Mouse (Mus musculus): Measurements from ENCODE around the gene Ssu2. TPM values are rescaled to one million over a fixed set of nuclear protein-coding genes. Genes with fewer than 3 reads are reported as not detected.

The Ssu2 gene
- total and polyA plus RNA-seq, 2 experiments from 2014 or later = 5.1 to 17.4 TPM

- peaks cover 31% of the 10 kb centered on the region for H3K36me3 ChIP-seq (replicated peaks; ENCODE audit: control insufficient read depth, insufficient read depth, low read length)
- H3K27me3 ChIP-seq (ENCODE audit: control insufficient read depth, insufficient read depth, low read length) = no peaks in the 10 kb centered on the region
- no peaks in the 10 kb centered on the region for H3K9me3 ChIP-seq (replicated peaks; ENCODE audit: control insufficient read depth, low read length)
- no peak overlapping the region for H3K9ac ChIP-seq (replicated peaks; ENCODE audit: low read depth, low read length)
- H3K4me3 ChIP-seq (ENCODE audit: low read depth, low read length) = no peak overlapping the region
- no peak for DNase-seq (ENCODE audit: low spot score)
- no peak for TF ChIP-seq EP300 (IDR thresholded peaks at IDR 0.05; ENCODE audit: low read depth)
- no peak for TF ChIP-seq CTCF (IDR thresholded peaks at IDR 0.05; ENCODE audit: low read depth)
- no peak overlapping the region for H3K27ac ChIP-seq (ENCODE audit: low read depth)
- WGBS = 95% methylated on average over 3 of the region's 3 CpGs
- no peak for ATAC-seq (ENCODE audit: insufficient read depth, low read depth)
- H3K4me1 ChIP-seq (ENCODE audit: control insufficient read depth, insufficient read depth) = 0 out of 2 replicates have a peak, but pooled peaks cover 3% of the 10 kb centered on the region
- no peak overlapping the region for H3K4me2 ChIP-seq (ENCODE audit: low read depth, low read length)
Measured at GRCm38 (mm10) chr6:112325213-112325612, 62.6 kb downstream of the Ssu2 start.

GRCm38 (mm10) chr6:112322916-112323315, 64.9 kb downstream of the Ssu2 start:
- ATAC-seq (ENCODE audit: insufficient read depth, low read depth) = no peak
- H3K4me1 ChIP-seq (ENCODE audit: control insufficient read depth, insufficient read depth) = 0 out of 2 replicates have a peak, but pooled peaks cover 3% of the 10 kb centered on the region
- TF ChIP-seq CTCF (IDR thresholded peaks at IDR 0.05; ENCODE audit: low read depth) (no peak), EP300 (IDR thresholded peaks at IDR 0.05; ENCODE audit: low read depth) (no peak)
- WGBS = 78% methylated on average over 5 of the region's 5 CpGs
- no peaks in the 10 kb centered on the region for H3K9me3 ChIP-seq (replicated peaks; ENCODE audit: control insufficient read depth, low read length)
- H3K27me3 ChIP-seq (ENCODE audit: control insufficient read depth, insufficient read depth, low read length) = no peaks in the 10 kb centered on the region
- H3K27ac ChIP-seq (ENCODE audit: low read depth) = no peak overlapping the region
- H3K36me3 ChIP-seq (replicated peaks; ENCODE audit: control insufficient read depth, insufficient read depth, low read length) = peaks cover 24% of the 10 kb centered on the region
- no peak for DNase-seq (ENCODE audit: low spot score)
- no peak overlapping the region for H3K9ac ChIP-seq (replicated peaks; ENCODE audit: low read depth, low read length)
- no peak overlapping the region for H3K4me3 ChIP-seq (ENCODE audit: low read depth, low read length)
- no peak overlapping the region for H3K4me2 ChIP-seq (ENCODE audit: low read depth, low read length)

GRCm38 (mm10) chr6:112320679-112321078, 67.1 kb downstream of the Ssu2 start:
- Histone ChIP-seq H3K4me1 (ENCODE audit: control insufficient read depth, insufficient read depth) (no peaks in the 10 kb centered on the region), H3K36me3 (replicated peaks; ENCODE audit: control insufficient read depth, insufficient read depth, low read length) (peaks cover 45% of the 10 kb centered on the region), H3K4me2 (ENCODE audit: low read depth, low read length) (no peak overlapping the region), H3K27me3 (ENCODE audit: control insufficient read depth, insufficient read depth, low read length) (no peaks in the 10 kb centered on the region), H3K4me3 (ENCODE audit: low read depth, low read length) (no peak overlapping the region), H3K27ac (ENCODE audit: low read depth) (no peak overlapping the region), H3K9me3 (replicated peaks; ENCODE audit: control insufficient read depth, low read length) (no peaks in the 10 kb centered on the region), H3K9ac (replicated peaks; ENCODE audit: low read depth, low read length) (no peak overlapping the region)
- no peak for DNase-seq (ENCODE audit: low spot score)
- TF ChIP-seq EP300 (IDR thresholded peaks at IDR 0.05; ENCODE audit: low read depth) (no peak), CTCF (IDR thresholded peaks at IDR 0.05; ENCODE audit: low read depth) (no peak)
- ATAC-seq (ENCODE audit: insufficient read depth, low read depth) = no peak
- 59% methylated on average over 5 of the region's 5 CpGs for WGBS

- no peaks in the 10 kb centered on the region for H3K9me3 ChIP-seq (replicated peaks; ENCODE audit: control insufficient read depth, low read length)
- peaks cover 52% of the 10 kb centered on the region for H3K36me3 ChIP-seq (replicated peaks; ENCODE audit: control insufficient read depth, insufficient read depth, low read length)
- no peak for DNase-seq (ENCODE audit: low spot score)
- 90% methylated on average over 4 of the region's 4 CpGs for WGBS
- no peak overlapping the region for H3K9ac ChIP-seq (replicated peaks; ENCODE audit: low read depth, low read length)
- H3K4me3 ChIP-seq (ENCODE audit: low read depth, low read length) = no peak overlapping the region
- H3K4me2 ChIP-seq (ENCODE audit: low read depth, low read length) = no peak overlapping the region
- no peak for ATAC-seq (ENCODE audit: insufficient read depth, low read depth)
- H3K27ac ChIP-seq (ENCODE audit: low read depth) = no peak overlapping the region
- H3K27me3 ChIP-seq (ENCODE audit: control insufficient read depth, insufficient read depth, low read length) = no peaks in the 10 kb centered on the region
- TF ChIP-seq CTCF (IDR thresholded peaks at IDR 0.05; ENCODE audit: low read depth) (no peak), EP300 (IDR thresholded peaks at IDR 0.05; ENCODE audit: low read depth) (no peak)
- no peaks in the 10 kb centered on the region for H3K4me1 ChIP-seq (ENCODE audit: control insufficient read depth, insufficient read depth)
Measured at GRCm38 (mm10) chr6:112319449-112319848, 68.4 kb downstream of the Ssu2 start.

- DNase-seq (ENCODE audit: low spot score) (no peak), ATAC-seq (ENCODE audit: insufficient read depth, low read depth) (no peak)
- no peaks in the 10 kb centered on the region for H3K4me1 ChIP-seq (ENCODE audit: control insufficient read depth, insufficient read depth)
- 47% methylated on average over 4 of the region's 4 CpGs for WGBS
- H3K36me3 ChIP-seq (replicated peaks; ENCODE audit: control insufficient read depth, insufficient read depth, low read length) = peaks cover 65% of the 10 kb centered on the region
- H3K9me3 ChIP-seq (replicated peaks; ENCODE audit: control insufficient read depth, low read length) = no peaks in the 10 kb centered on the region
- H3K27me3 ChIP-seq (ENCODE audit: control insufficient read depth, insufficient read depth, low read length) = no peaks in the 10 kb centered on the region
- no peak for TF ChIP-seq CTCF (IDR thresholded peaks at IDR 0.05; ENCODE audit: low read depth)
- no peak overlapping the region for H3K9ac ChIP-seq (replicated peaks; ENCODE audit: low read depth, low read length)
- no peak overlapping the region for H3K4me2 ChIP-seq (ENCODE audit: low read depth, low read length)
- no peak overlapping the region for H3K4me3 ChIP-seq (ENCODE audit: low read depth, low read length)
- no peak overlapping the region for H3K27ac ChIP-seq (ENCODE audit: low read depth)
Measured at GRCm38 (mm10) chr6:112311385-112311784, 76.4 kb downstream of the Ssu2 start.

GRCm38 (mm10) chr6:112309330-112309938, 78.4 kb downstream of the Ssu2 start:
- H3K36me3 ChIP-seq (replicated peaks; ENCODE audit: control insufficient read depth, insufficient read depth, low read length) = peaks cover 50% of the 10 kb centered on the region
- H3K9ac ChIP-seq (replicated peaks; ENCODE audit: low read depth, low read length) = no peak overlapping the region
- no peaks in the 10 kb centered on the region for H3K27me3 ChIP-seq (ENCODE audit: control insufficient read depth, insufficient read depth, low read length)
- no peak overlapping the region for H3K27ac ChIP-seq (ENCODE audit: low read depth)
- 58% methylated on average over 6 of the region's 6 CpGs for WGBS
- H3K4me3 ChIP-seq (ENCODE audit: low read depth, low read length) = no peak overlapping the region
- H3K9me3 ChIP-seq (replicated peaks; ENCODE audit: control insufficient read depth, low read length) = no peaks in the 10 kb centered on the region
- DNase-seq (ENCODE audit: low spot score) = no peak
- no peak for TF ChIP-seq CTCF (IDR thresholded peaks at IDR 0.05; ENCODE audit: low read depth)
- TF ChIP-seq EP300 (IDR thresholded peaks at IDR 0.05; ENCODE audit: low read depth) = no peak
- no peak overlapping the region for H3K4me2 ChIP-seq (ENCODE audit: low read depth, low read length)
- no peak for ATAC-seq (ENCODE audit: insufficient read depth, low read depth)
- H3K4me1 ChIP-seq (ENCODE audit: control insufficient read depth, insufficient read depth) = peaks cover 13% of the 10 kb centered on the region

Other genes with a start within 250 kb of the Ssu2 start
- gene Lmcd1, start 114.3 kb downstream of the Ssu2 start, total RNA-seq (2014; rRNA removed; ENCODE audit: low replicate concordance) = 62.4 and 86.9 TPM in 2 replicates
- 34.8 and 35.2 TPM in 2 replicates for gene Lmcd1, start 114.3 kb downstream of the Ssu2 start, polyA plus RNA-seq (2015; fragmentation: Nextera tagmentation; extraction: Ambion mirVana)
- 148 and 161 TPM in 2 replicates for gene Cav3, start 71.5 kb upstream of the Ssu2 start, total RNA-seq (2014; rRNA removed; ENCODE audit: low replicate concordance)
- gene Cav3, start 71.5 kb upstream of the Ssu2 start, polyA plus RNA-seq (2015; fragmentation: Nextera tagmentation; extraction: Ambion mirVana) = 188 and 201 TPM in 2 replicates
- not detected in 2 replicates for gene Oxtr, start 101.9 kb upstream of the Ssu2 start, total RNA-seq (2014; rRNA removed; ENCODE audit: low replicate concordance)
- gene Oxtr, start 101.9 kb upstream of the Ssu2 start, polyA plus RNA-seq (2015; fragmentation: Nextera tagmentation; extraction: Ambion mirVana) = 0.05 TPM in 2 replicates

Data from heart, postnatal 0 days (tissue).